Mouse (Mus musculus): Measurements from ENCODE around the gene Syt1.

Gene Syt1

GRCm38 (mm10) chr10:108649174-108649573 lies 361.6 kb downstream of the Syt1 start:
- no peak for DNase-seq (ENCODE audit: low spot score in 2 of 2)

- no peak for DNase-seq (ENCODE audit: low spot score in 2 of 2)
Observed at GRCm38 (mm10) chr10:108643915-108644314, 366.9 kb downstream of the Syt1 start.

- DNase-seq (ENCODE audit: low spot score in 2 of 2), result no peak
Observed at GRCm38 (mm10) chr10:108638095-108638494, 372.7 kb downstream of the Syt1 start.

GRCm38 (mm10) chr10:108636086-108636485 lies 374.7 kb downstream of the Syt1 start:
- no peak for DNase-seq (ENCODE audit: low spot score in 2 of 2)

GRCm38 (mm10) chr10:108635616-108636015 lies 375.2 kb downstream of the Syt1 start:
- DNase-seq (ENCODE audit: low spot score in 2 of 2), result no peak

- DNase-seq (ENCODE audit: low spot score in 2 of 2), result no peak
Observed at GRCm38 (mm10) chr10:108630841-108631240, 379.9 kb downstream of the Syt1 start.

GRCm38 (mm10) chr10:108626404-108626803 lies 384.4 kb downstream of the Syt1 start:
- no peak for DNase-seq (ENCODE audit: low spot score in 2 of 2)

- DNase-seq (ENCODE audit: low spot score in 2 of 2), result no peak
Observed at GRCm38 (mm10) chr10:108623002-108623401, 387.8 kb downstream of the Syt1 start.

- DNase-seq (ENCODE audit: low spot score in 2 of 2), result no peak
Observed at GRCm38 (mm10) chr10:108619861-108620260, 390.9 kb downstream of the Syt1 start.

GRCm38 (mm10) chr10:108619217-108619616 lies 391.6 kb downstream of the Syt1 start:
- no peak for DNase-seq (ENCODE audit: low spot score in 2 of 2)

GRCm38 (mm10) chr10:108610057-108610644 lies 400.6 kb downstream of the Syt1 start:
- DNase-seq (ENCODE audit: low spot score in 2 of 2), result no peak

GRCm38 (mm10) chr10:108601672-108602412 lies 408.9 kb downstream of the Syt1 start:
- no peak for DNase-seq (ENCODE audit: low spot score in 2 of 2)

- no peak for DNase-seq (ENCODE audit: low spot score in 2 of 2)
Observed at GRCm38 (mm10) chr10:108600693-108601092, 410.1 kb downstream of the Syt1 start.

- DNase-seq (ENCODE audit: low spot score in 2 of 2), result no peak
Observed at GRCm38 (mm10) chr10:108597385-108597784, 413.4 kb downstream of the Syt1 start.

- no peak for DNase-seq (ENCODE audit: low spot score in 2 of 2)
Observed at GRCm38 (mm10) chr10:108596162-108596927, 414.4 kb downstream of the Syt1 start.

GRCm38 (mm10) chr10:108589355-108589754 lies 421.4 kb downstream of the Syt1 start:
- DNase-seq (ENCODE audit: low spot score in 2 of 2), result no peak

- no peak for DNase-seq (ENCODE audit: low spot score in 2 of 2)
Observed at GRCm38 (mm10) chr10:108588924-108589323, 421.9 kb downstream of the Syt1 start.

GRCm38 (mm10) chr10:108583694-108584093 lies 427.1 kb downstream of the Syt1 start:
- DNase-seq (ENCODE audit: low spot score in 2 of 2), result no peak

GRCm38 (mm10) chr10:108582397-108582730 lies 428.4 kb downstream of the Syt1 start:
- peak in 1 of 2 experiments; percentile 15 for DNase-seq (ENCODE audit: low spot score in 2 of 2)

GRCm38 (mm10) chr10:108581555-108582396 lies 429.0 kb downstream of the Syt1 start:
- DNase-seq (ENCODE audit: low spot score in 2 of 2), result no peak

- DNase-seq (ENCODE audit: low spot score in 2 of 2), result no peak
Observed at GRCm38 (mm10) chr10:108580786-108581420, 429.9 kb downstream of the Syt1 start.

Measured in spleen, postnatal 36 days (tissue).